Mouse (Mus musculus) stomach, embryonic 16.5 days (tissue): Measurements from ENCODE around the gene Hmg20a. TPM values are rescaled to one million over a fixed set of nuclear protein-coding genes. Genes with fewer than 3 reads are reported as not detected.

Experiments used
- ATAC-seq: fragments of 200-750 bp; cut with Nextera tagmentation; 2 replicates; pipeline ENCODE4 v1.8.0; 2017; ENCODE audit warnings: moderate number of reproducible peaks, moderate TSS enrichment; ENCODE audit not compliant: insufficient read depth, low FRiP score
- H3K27ac ChIP-seq: fragments of 300-500 bp; sonication (generic); 2 replicates; pipeline ENCODE4 v1.5.1; 2014; ENCODE audit warnings: low read length
- H3K27me3 ChIP-seq: fragments of 300-500 bp; sonication (generic); 2 replicates; pipeline ENCODE4 v1.6.1; 2014; ENCODE audit warnings: low read length, control low read depth, mixed read lengths; ENCODE audit not compliant: control insufficient read depth, insufficient read depth
- H3K36me3 ChIP-seq: fragments of 300-500 bp; sonication (generic); 2 replicates; pipeline ENCODE4 v1.6.1; 2014; ENCODE audit warnings: low read length; ENCODE audit not compliant: control insufficient read depth, insufficient read depth
- H3K4me1 ChIP-seq: fragments of 300-500 bp; sonication (generic); 2 replicates; pipeline ENCODE4 v1.6.1; 2014; ENCODE audit warnings: low read length, control low read depth, mixed read lengths; ENCODE audit not compliant: control insufficient read depth, insufficient read depth
- H3K4me2 ChIP-seq: fragments of 300-500 bp; sonication (generic); 2 replicates; pipeline ENCODE4 v1.6.1; 2014; ENCODE audit warnings: low read depth, low read length, mixed read lengths
- H3K4me3 ChIP-seq: fragments of 300-500 bp; sonication (generic); replicated peaks from 2 replicates; pipeline ENCODE4 v1.5.1; 2014; ENCODE audit warnings: mild to moderate bottlenecking, low read length
- H3K9ac ChIP-seq: fragments of 300-500 bp; sonication (generic); 2 replicates; pipeline ENCODE4 v1.6.1; 2014; ENCODE audit warnings: low read length
- H3K9me3 ChIP-seq: fragments of 300-500 bp; sonication (generic); replicated peaks from 2 replicates; pipeline ENCODE4 v1.6.1; 2016; ENCODE audit warnings: low read length, control low read depth; ENCODE audit not compliant: control insufficient read depth
- WGBS: fragments of 180-500 bp; shearing (Covaris S2); extraction: QIAGEN DNeasy Blood & Tissue Kit; methylation state at CpG from one replicate; pipeline ENCODE4 v1.1.7; 2014; 5-methylcytosine and 5-hydroxymethylcytosine counted together
- polyA plus RNA-seq: library from polyadenylated mRNA; unstranded; fragments of >200 nt; fragmentation: Nextera tagmentation; extraction: Ambion mirVana; gene quantifications from 2 replicates; pipeline ENCODE4 v1.2.1, GENCODE M21; 2015

Hmg20a gene
- polyA plus RNA-seq, 1 experiment from 2014 or later: 48.3 TPM

DNA sequence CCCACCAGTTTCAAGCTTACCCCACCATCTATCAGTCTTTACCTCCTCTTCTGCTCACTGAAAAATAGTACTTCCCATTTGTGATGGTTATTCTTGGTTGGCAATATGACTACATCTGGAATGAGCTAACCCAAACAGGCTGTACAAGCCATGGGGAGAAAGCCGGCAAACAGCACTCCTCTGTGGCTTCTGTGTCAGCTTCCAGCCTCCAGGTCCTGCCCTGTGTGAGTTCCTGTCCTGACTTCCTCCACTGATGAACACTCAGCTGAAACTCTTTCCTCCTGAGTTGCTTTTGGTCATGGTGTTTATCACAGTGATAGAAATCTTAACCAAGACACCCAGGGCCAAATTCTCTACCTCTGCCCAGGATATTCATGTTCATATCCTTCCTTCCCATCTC lies 5.7 kb upstream of the Hmg20a start:
- H3K4me2 ChIP-seq: no peak overlapping the region
- H3K27ac ChIP-seq: no peak overlapping the region
- H3K4me3 ChIP-seq: no peak overlapping the region
- H3K4me1 ChIP-seq: peaks cover 12% of the 10 kb centered on the region
- H3K36me3 ChIP-seq: no peaks in the 10 kb centered on the region
- no peaks in the 10 kb centered on the region for H3K9me3 ChIP-seq
- no peak overlapping the region for H3K9ac ChIP-seq
- no peak for ATAC-seq
- 65% methylated on average over 1 of the region's 1 CpGs for WGBS
- no peaks in the 10 kb centered on the region for H3K27me3 ChIP-seq

DNA sequence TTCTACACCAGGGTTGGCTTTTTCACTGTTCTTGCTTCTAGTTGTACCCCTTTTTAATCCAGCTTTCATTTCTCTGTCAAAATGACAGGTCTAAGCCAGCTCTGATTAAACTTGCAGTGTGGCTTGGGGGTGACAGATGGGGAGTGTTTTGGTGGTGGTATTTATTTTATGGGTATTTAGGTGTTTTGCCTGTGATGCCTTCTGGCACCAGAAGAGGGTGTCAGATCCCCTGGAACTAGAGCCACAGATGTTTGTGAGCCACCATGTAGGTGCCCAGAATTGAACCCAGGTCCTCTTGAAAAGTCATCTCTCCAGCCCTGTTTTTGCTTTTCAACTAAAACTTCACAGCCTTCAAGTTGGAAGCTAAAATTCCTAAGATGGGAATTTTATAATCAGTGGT lies 4.1 kb upstream of the Hmg20a start:
- peaks cover 13% of the 10 kb centered on the region for H3K4me1 ChIP-seq

DNA sequence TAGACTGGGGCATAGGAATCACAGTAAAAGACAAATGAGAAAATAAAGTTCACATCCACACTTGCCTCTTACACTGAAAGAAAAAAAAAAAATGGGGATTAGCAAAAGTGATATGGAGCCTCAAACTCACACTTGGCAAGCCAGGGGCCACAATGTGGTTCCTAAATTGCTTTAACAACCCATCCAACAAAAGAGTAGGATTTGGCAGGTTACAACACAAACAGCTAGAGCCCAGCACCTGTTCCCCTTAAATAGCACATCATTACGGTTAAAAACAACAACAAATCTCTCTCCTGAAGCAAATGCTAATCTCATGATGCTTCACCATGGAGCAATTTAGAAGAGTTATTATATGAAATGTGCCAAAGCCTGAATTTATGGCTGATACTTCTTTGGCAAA lies 3.0 kb upstream of the Hmg20a start:
- Histone ChIP-seq H3K4me1 (peaks cover 21% of the 10 kb centered on the region), H3K9ac (no peak overlapping the region), H3K27ac (no peak overlapping the region), H3K9me3 (no peaks in the 10 kb centered on the region), H3K27me3 (no peaks in the 10 kb centered on the region), H3K36me3 (no peaks in the 10 kb centered on the region), H3K4me3 (no peak overlapping the region), H3K4me2 (no peak overlapping the region)
- 77% methylated on average over 1 of the region's 1 CpGs for WGBS
- no peak for ATAC-seq

More for the DNA sequence above, 4.1 kb upstream of the Hmg20a start:
- Histone ChIP-seq H3K9me3 (no peaks in the 10 kb centered on the region), H3K9ac (no peak overlapping the region), H3K4me2 (no peak overlapping the region), H3K27me3 (no peaks in the 10 kb centered on the region), H3K27ac (no peak overlapping the region), H3K36me3 (no peaks in the 10 kb centered on the region), H3K4me3 (no peak overlapping the region)
- no peak for ATAC-seq

DNA sequence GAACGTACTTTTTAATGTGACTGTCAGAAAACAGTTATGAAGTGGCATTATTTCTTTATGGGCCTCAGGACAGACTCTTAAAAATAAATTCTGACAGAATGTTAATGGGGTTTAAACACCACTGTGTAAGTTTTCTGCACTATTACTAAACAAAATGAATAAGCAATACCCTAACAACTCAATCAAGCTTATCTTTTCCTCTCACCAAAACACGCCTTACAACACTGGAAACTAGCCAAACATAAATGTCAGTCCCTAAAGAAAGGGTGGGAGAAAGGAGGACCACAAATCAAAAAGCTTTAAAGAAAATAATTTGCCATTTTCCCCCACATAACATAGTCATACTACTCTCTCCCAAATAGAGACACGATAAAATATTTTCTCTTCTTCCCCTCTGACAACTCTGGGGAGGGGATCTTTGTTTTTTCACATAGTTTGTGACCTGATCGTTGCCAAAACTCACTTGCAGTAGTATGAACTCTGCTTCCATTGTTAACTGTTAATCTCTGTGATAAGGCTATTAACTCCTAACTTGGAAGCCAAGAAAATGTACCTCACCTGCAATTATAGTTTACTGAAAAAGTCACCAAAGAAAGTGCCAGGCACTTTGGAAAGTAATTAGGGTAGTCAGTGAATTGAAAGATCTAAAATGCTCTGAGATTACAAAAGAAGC lies 2.3 kb upstream of the Hmg20a start:
- H3K4me3 ChIP-seq: peak overlapping the region; percentile 86

DNA sequence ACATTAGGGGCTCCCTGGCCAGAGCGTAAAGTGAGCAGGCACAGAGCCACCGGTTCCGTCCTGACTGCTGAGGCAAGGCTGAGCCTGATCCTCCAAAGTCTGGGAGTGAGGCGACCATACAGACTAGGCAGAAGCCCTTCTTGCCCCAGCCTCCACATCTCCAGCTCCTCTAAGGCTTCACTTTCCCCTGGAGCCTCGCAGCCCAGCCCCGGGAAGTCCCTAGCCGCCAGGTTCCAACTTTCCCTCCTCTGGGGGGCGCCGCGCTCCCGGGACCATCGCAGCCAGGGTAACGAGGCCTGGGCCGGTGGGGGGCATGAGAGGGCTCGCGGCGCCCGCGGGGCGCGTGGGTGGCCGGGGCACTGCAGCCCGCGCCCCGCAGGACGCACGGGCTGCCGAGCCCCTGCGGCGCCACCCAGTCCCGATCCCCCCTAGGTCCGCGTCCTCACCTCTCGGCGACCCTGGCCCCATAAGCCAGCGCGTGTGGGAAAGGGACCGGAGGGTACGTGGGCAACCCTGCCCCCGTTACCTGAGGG lies 928 bp upstream of the Hmg20a start:
- H3K27ac ChIP-seq: peak overlapping the region; percentile 95
- no peaks in the 10 kb centered on the region for H3K27me3 ChIP-seq
- peak overlapping the region; percentile 86 for H3K4me3 ChIP-seq
- under 1% methylated on average over 40 of the region's 40 CpGs for WGBS
- peak overlapping the region; percentile 62 for H3K4me2 ChIP-seq
- peak; percentile 59 for ATAC-seq
- H3K9me3 ChIP-seq: no peaks in the 10 kb centered on the region
- peak overlapping the region; percentile 94 for H3K9ac ChIP-seq
- no peaks in the 10 kb centered on the region for H3K36me3 ChIP-seq
- H3K4me1 ChIP-seq: peaks cover 25% of the 10 kb centered on the region

More for the DNA sequence above, 2.3 kb upstream of the Hmg20a start:
- no peak overlapping the region for H3K9ac ChIP-seq
- H3K27me3 ChIP-seq: no peaks in the 10 kb centered on the region
- H3K27ac ChIP-seq: no peak overlapping the region
- H3K4me1 ChIP-seq: peaks cover 25% of the 10 kb centered on the region
- H3K9me3 ChIP-seq: no peaks in the 10 kb centered on the region
- 30% methylated on average over 4 of the region's 4 CpGs for WGBS
- peak overlapping the region; percentile 62 for H3K4me2 ChIP-seq
- no peak for ATAC-seq
- no peaks in the 10 kb centered on the region for H3K36me3 ChIP-seq

DNA sequence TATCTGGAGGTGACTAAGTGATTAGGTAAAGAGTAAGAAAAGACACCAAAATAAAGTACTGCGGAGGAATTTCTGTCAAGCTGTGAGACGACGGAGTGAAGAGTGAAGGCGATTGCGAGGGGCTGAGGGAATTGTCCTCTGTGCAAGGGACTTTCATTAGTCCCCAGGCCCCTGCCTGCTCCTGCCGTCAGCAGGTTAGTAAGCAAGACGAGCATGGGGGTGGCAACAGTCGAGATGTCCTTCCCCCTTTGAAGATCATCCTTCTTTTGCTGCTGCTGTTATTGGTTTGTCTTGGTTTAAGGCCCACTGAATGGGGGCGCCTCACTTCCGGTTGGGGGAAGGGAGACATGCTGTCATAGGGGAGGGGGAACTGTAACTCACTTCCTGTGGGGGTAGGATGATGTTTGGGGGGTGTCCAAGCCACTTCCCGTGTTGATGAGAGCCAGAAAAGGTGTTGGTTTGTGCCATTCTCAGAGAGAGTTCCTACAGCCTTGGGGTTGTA lies 380 bp downstream of the Hmg20a start:
- WGBS: under 1% methylated on average over 11 of the region's 11 CpGs
- H3K4me2 ChIP-seq: peak overlapping the region; percentile 59
- peaks cover 25% of the 10 kb centered on the region for H3K4me1 ChIP-seq
- ATAC-seq: peak; percentile 9; the same call in 1 of the 2 replicates
- no peaks in the 10 kb centered on the region for H3K36me3 ChIP-seq
- H3K9ac ChIP-seq: peak overlapping the region; percentile 88
- peak overlapping the region; percentile 96 for H3K27ac ChIP-seq
- no peaks in the 10 kb centered on the region for H3K9me3 ChIP-seq
- peak overlapping the region; percentile 86 for H3K4me3 ChIP-seq
- H3K27me3 ChIP-seq: no peaks in the 10 kb centered on the region

DNA sequence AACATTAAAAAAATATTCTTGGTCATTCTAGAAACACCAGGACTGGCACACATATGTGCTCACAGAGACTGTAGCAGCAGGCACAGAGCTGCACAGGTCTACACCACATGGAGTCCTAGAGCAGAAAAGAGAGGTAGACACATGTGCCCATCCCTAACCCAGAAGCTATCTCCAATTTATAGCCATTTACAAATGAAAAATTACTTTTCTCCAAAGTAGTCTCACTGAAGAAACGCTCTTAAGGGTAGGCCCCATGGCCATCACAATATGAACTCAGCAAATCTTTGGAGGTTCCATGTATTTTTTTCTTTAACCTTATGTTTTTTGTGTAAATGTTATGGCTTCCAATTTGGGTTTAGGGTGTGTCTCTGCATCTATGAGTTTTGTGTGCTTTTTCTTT lies 1.8 kb downstream of the Hmg20a start:
- Histone ChIP-seq H3K27ac (no peak overlapping the region), H3K4me3 (no peak overlapping the region), H3K4me2 (peak overlapping the region; percentile 16; the same call in 1 of the 2 replicates), H3K27me3 (no peaks in the 10 kb centered on the region), H3K4me1 (peaks cover 26% of the 10 kb centered on the region), H3K9ac (no peak overlapping the region), H3K9me3 (no peaks in the 10 kb centered on the region), H3K36me3 (no peaks in the 10 kb centered on the region)
- 89% methylated on average over 1 of the region's 1 CpGs for WGBS
- ATAC-seq: no peak

DNA sequence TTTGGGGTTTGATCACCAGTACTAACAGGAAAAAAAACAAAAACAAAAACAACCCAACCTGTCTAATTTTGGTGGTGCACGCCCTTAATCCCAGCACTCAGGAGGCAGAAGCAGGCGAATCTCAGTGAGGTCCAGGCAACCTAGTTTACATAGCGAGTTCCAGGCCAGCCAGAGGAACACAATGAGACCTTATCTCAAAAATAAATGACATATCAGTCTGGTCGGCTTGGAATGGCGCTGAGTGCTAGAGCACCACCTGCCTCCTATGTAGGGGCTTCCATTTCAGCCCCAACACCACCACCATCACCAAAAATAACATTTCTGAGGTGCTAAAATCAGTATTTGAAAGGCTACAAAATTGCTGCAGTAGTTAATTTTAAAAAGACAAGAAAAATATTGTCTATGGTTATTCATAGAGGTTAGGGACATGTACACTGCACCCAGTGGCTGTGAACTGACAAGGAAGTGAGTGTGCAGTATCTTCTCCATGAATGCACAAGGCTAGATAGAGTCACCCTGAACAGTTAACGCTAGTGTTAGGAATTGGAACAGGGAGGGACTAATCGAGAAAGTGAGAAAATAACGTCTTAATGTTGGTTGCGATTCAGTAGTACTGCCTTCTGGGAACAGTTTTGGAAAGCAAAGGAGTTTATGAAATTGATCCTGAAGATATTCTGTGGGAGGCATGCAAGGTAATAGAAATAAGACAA lies 2.6 kb downstream of the Hmg20a start:
- Histone ChIP-seq H3K4me3 (no peak overlapping the region), H3K9ac (no peak overlapping the region), H3K9me3 (no peaks in the 10 kb centered on the region), H3K36me3 (no peaks in the 10 kb centered on the region), H3K4me2 (no peak overlapping the region), H3K27me3 (no peaks in the 10 kb centered on the region), H3K27ac (no peak overlapping the region), H3K4me1 (peaks cover 20% of the 10 kb centered on the region)
- ATAC-seq: no peak
- WGBS: 75% methylated on average over 9 of the region's 9 CpGs

DNA sequence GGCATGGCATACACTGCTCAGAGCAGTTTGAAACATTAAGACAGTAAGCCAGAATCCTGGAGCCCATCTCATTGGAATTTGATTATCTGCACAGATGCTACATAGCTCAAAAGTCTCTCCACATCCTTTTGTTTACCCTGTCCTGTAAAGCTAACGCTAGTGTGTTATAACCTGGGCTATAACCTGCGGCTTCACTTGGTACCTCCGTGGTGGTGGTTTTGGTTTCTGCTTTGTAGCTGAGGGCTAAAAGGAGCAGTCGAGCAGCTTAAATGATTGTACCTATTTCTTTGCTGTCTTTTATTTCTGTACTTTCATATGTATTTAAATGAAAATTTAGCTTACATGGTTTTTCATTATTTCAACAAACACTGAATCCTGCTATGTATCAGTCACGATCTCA lies 3.6 kb downstream of the Hmg20a start:
- Histone ChIP-seq H3K4me3 (no peak overlapping the region), H3K4me1 (peaks cover 17% of the 10 kb centered on the region), H3K9ac (no peak overlapping the region), H3K9me3 (no peaks in the 10 kb centered on the region), H3K36me3 (no peaks in the 10 kb centered on the region), H3K27ac (no peak overlapping the region), H3K4me2 (no peak overlapping the region), H3K27me3 (no peaks in the 10 kb centered on the region)
- WGBS: 82% methylated on average over 5 of the region's 5 CpGs
- ATAC-seq: no peak
